Mouse (Mus musculus) adrenal gland, adult 18-20 months (tissue): ENCODE data around the gene Rhbdf2. TPM values are rescaled to one million over a fixed set of nuclear protein-coding genes. Genes with fewer than 3 reads are reported as not detected.

Experiments used
- DNase-seq, 2 experiments: peaks; one replicate each; pipeline ENCODE4 v3.0.0; 2021 to 2022; ENCODE audit warnings: low spot score in 2 of 2
- total RNA-seq, 2 experiments: library from RNA; stranded (reverse); gene quantifications; 1 replicate in 1 of 2; 2 replicates in 1 of 2; pipeline ENCODE4 v1.2.3; 2021

Gene Rhbdf2
- total RNA-seq, 2 experiments from 2014 or later: 12.1 to 17.6 TPM

- DNase-seq: no peak
These were observed 17.6 kb upstream of the Rhbdf2 start for GRCm38 (mm10) chr11:116644225-116645112.

GRCm38 (mm10) chr11:116643579-116644224 lies 16.9 kb upstream of the Rhbdf2 start:
- DNase-seq: no peak

- peak; percentile 93 for DNase-seq
These were observed 16.1 kb upstream of the Rhbdf2 start for GRCm38 (mm10) chr11:116642681-116643578.

GRCm38 (mm10) chr11:116641731-116642130 lies 14.9 kb upstream of the Rhbdf2 start:
- DNase-seq: no peak

- peak in 1 of 2 experiments; percentile 45 for DNase-seq
These were observed 14.3 kb upstream of the Rhbdf2 start for GRCm38 (mm10) chr11:116641168-116641567.

GRCm38 (mm10) chr11:116636607-116637006 lies 9.8 kb upstream of the Rhbdf2 start:
- DNase-seq: peak in 1 of 2 experiments; percentile 22

- DNase-seq: no peak
These were observed 6.1 kb upstream of the Rhbdf2 start for GRCm38 (mm10) chr11:116632962-116633361.

- no peak for DNase-seq
These were observed 3.5 kb upstream of the Rhbdf2 start for GRCm38 (mm10) chr11:116630171-116630965.

DNA sequence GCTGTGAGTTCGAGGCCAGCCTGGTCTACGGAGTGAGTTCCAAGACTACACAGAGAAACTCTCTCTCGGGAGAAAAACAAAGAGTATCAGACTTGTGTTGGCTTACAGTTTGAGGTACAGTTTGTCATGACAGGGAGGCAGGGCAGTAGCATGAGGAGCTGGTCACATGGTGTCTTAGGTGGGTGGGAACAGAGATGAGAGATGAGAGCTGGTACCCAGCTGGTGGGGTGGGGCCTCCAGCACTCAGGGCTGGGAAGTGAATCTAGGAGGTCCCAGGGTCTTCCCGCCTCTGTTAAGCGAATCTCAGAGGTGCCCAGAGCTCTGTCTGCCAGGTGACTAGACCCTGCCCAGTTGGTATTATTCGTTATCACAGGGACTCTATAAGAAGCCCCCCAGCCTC lies 2.7 kb upstream of the Rhbdf2 start:
- no peak for DNase-seq

- peak; percentile 83 to 94 for DNase-seq
These were observed 1.9 kb upstream of the Rhbdf2 start for GRCm38 (mm10) chr11:116628712-116629111.

DNA sequence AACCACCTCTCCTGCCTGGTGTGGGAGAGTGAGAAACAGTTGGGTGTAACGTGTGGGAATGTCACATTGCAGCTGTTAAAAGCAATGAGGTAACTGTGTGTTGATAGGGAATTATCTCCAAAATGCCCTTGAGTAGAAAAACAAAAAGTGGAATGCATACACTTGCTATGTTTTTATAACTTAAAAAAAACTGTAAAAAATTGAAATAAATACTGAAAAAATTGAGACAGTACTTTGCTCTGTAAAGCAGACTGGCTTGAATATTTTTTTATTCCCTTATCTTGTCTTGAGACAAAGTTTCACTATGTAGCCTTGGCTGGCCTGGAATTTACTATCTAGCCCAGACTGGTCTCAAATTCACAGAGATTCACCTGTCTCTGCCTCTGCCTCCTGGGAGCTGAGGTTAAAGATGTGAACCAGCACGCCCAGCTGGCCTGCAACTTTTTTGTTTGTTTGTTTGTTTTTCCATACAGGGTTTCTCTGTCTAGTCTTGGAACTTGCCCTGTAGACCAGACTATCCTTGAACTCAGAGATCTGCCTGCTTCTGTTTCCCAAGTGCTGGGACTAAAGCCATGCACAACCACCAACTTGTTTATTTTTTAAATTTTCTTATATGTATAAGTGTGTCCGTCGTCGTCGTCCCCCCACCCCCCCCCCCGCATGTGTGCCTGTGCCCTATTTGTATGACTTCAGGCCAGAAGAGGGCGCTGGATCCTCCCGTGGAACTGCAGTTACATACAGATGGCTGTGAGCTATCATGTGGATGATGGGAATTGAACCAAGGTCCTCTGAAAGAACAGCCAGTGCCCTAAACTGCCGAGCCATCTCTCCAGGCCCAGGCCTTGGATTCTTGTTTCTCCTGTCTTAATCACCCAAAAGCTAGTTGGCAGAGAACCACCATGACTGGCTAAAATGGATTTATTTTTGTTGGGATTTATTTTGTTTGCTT lies 527 bp upstream of the Rhbdf2 start:
- DNase-seq: no peak

DNA sequence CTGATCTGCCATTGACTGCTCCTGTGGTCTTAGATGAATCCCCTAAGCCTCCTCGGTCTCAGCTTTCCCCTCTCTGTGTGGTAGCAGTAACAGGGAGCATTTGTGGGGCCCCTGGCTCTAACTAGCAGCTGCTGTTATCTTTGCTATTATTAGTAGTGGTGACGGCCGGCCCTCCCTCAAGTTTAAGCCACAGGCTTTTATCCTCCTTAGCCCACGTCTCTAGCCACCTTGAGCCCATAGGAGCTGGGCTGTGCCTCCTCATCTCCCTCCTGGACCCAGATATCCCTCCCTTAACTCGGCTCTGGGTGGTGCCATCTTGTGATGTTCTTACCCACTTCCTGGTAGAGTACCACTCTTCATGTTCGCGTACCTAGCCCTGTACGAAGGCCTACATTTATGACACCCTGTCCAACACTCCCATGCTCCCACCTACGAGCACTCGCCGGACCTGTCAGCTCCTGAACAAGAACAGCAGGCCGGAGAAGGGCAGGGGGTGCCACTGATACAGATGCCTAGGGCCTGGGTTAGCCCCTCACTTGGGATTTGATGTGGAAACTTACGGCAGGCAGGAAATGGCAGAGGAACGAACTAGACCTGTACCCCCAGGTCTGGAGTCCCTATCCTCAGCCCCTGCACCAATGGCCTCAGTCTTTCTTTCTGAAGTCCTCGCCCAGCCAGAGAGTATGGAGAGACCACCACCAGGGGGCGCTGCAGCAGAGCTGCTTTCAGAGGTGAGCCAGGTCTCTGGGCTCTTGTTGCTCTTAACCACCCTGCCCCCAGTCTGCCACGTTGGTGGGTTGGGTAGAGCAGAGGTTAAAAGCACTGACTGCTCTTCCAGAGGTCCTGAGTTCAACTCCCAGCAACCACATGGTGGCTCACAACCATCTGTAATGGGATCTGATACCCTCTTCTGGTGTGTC lies 1.5 kb downstream of the Rhbdf2 start:
- peak; percentile 52 to 64 for DNase-seq

- peak; percentile 85 for DNase-seq
These were observed 2.5 kb downstream of the Rhbdf2 start for GRCm38 (mm10) chr11:116624131-116624832.

- no peak for DNase-seq
These were observed 3.3 kb downstream of the Rhbdf2 start for GRCm38 (mm10) chr11:116623281-116624124.

DNA sequence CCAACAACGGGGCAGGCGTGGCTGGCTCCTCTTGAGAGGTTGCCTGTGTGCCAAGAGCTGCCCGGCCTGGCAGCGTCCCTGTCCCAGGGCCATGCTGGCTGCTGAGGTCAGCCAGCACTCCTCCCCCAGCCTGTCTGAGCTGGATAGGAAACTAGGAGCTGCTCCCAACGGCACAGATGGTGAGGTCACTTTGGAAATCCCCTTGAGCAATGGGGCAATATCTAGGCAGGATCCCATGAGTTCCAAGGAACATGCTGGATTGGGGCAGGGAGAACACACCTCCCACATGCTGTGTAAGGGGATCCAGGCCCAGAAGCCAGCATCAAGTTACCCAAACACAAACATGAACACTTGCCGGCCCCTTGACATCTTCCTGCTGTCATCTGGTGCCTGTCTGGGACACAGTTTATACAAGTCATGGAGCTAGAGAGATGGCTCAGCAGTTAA lies 5.5 kb downstream of the Rhbdf2 start:
- peak; percentile 73 for DNase-seq

DNA sequence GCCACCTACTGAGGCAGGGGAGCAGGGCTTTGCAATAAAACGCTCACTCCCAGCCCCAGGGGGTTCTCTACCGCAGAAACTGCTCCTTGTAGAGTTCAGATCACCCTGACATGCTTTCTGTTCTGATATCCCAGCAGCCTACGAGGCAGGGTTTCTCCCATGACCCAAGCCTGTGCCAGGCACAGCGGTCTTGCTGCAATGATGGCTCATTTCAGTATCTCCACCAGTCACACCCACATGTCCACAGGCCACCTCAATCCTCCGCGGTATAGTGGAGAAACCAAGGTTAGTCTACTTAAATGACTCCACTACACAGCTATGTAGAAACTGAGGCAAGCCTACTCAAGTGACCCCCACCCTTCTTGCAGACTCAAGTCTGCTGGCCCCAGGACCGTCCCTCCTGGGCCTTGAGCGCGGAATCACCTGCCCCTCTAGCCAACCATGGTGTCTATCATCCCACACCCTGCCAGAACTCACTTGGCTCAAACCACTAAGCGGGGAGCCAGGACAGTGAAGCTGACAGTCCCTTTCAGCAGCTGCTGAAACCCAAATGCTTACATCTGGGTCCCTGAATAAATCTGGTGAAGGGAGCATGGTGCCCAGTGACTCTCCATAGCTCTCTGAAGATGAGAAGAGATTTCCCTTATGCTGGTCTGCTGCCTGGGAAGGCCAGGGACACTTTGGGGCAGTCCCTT lies 6.1 kb downstream of the Rhbdf2 start:
- DNase-seq: no peak
